Mouse (Mus musculus): Measurements from ENCODE around the gene Myof.

- TF ChIP-seq POLR2A (IDR thresholded peaks at IDR 0.05; ENCODE audit: extremely low read depth, insufficient read depth, low read length) (no peak), CTCF (IDR thresholded peaks at IDR 0.05; ENCODE audit: low read depth, low read length) (no peak)
Measured at GRCm38 (mm10) chr19:37866994-37867393, 176.4 kb downstream of the Myof start.

All from liver, adult 2 months (tissue).